Mouse (Mus musculus) neural tube, embryonic 10.5 days (tissue): Measurements from ENCODE around the gene Ankrd23.
"Not testable (repeated sequence)": the region's sequence is repeated elsewhere in the genome, so short reads cannot be mapped to it uniquely, and the experiment has no call there.

Experiments
- DNase-seq: peaks from one replicate; pipeline ENCODE4 v3.0.0-alpha.2; 2017; ENCODE audit warnings: low spot score; ENCODE audit errors: extremely low spot score

Gene Ankrd23

DNA sequence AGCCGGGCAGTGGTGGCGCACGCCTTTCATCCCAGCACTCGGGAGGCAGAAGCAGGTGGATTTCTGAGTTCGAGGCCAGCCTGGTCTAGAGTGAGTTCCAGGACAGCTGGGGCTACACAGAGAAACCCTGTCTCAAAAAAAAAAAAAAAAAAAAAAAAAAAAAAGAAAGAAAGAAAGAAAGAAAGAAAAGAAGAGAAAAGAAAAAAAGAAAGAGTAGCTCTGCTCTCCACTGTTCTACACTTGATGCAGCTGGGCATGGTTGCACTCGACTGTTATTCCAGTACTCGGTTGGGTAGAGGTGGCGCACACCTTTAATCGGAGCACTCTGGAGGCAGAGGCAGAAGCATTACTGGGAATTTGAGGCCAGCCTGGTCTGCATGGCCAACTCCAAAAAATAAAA, at the start of gene Ankrd23:
Ankrd23 (minus strand) TSS at position 101 of the 400 bp plus-strand sequence.
- not testable (repeated sequence) for DNase-seq

GRCm38 (mm10) chr1:36586288-36586687, 49.6 kb upstream of the Ankrd23 start:
- no peak for DNase-seq

DNA sequence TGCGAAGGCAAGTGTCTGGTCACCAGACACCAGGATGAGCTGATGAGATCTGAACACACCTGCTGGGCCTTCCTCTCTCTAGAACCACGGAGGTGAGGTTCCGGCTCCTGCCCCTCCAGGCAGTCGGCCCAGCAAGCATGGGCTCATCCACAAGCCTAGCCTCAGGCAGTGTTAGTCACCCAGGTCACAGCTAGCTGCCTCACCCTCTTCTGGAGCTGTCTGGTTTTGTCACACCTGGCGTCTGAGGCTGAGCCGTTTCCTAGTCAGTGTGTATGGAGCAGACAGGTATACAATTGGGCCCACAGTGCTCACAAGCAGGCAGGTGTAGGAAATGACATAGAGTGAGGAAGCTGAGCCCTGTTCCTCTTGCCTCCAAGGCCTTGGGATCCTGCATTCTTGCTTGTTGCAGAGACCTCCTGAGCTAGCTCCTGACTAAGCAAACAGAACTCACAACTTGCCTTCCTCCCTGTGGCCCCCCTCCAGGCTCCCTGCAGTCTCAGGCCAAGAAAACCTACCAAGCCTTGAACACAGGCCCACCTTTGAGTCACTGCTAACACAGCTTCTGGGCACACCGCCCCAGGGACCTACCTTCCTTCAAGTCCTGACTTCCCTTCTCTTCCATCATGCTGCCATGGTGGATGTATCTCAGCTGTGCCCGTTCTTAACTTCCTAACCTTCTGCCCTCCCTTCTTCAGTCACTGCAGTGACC, 46.9 kb upstream of the Ankrd23 start:
- DNase-seq, result no peak

DNA sequence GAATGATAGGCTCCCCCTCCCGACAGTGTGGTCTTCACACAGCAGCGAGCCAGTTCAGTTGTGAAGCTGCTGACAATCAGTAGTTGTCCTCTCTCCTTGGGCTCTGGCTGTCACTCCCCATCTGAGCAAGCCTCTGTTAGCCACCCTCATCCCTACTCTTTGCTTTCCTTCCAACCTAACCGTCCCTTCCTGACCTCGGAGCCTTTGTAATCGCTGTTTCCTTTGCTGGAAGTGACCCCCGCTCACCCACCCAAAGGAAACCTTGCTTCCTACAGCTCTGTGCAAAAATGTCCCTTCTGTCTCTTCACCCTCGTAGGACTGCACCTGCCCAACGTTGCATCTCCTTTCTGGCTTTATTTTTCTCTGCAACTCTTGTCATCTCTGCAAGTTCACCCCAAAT, 45.5 kb upstream of the Ankrd23 start:
- no peak for DNase-seq

- no peak for DNase-seq
Observed at GRCm38 (mm10) chr1:36581260-36581659, 44.6 kb upstream of the Ankrd23 start.

DNA sequence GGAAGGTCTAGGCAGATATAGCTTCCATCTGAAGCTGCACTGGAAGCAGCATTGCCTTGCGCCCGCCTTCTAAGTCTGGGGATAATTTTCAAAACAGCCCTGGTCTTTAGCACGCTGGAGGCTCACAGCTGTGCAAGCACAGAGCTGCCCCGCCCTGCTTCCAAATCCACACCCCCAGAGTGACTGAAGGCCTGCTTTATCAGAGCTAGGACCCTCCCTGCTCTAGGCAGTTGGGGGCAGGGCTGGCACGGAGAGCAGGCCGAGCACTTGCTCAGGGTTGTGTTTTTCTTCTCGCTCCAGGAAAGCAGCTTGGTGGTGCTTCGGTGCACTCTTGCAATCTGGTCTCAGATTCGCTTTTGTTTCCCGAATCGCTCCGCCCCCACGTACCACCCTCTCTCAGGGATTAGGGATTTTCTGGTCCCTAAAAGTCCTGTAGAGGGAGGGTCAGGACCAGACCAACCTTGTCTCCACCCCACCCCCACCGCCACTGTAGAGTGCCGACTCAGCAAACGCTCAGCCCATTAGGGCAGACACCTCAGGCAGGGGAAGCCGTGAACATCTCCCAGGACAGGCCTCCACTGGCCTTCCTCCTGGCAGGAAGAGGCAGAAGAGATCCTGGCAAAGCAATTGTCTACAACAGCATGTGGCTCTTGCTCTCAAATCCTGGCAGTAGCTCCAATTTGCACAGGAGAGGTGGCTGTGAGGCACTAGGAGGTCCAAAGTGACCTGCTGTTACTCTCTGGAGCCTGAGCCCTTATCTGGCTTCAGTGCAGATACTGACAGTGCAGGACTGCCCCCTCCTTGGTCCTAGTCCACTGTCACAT, 43.9 kb upstream of the Ankrd23 start:
- peak; percentile 72 for DNase-seq

DNA sequence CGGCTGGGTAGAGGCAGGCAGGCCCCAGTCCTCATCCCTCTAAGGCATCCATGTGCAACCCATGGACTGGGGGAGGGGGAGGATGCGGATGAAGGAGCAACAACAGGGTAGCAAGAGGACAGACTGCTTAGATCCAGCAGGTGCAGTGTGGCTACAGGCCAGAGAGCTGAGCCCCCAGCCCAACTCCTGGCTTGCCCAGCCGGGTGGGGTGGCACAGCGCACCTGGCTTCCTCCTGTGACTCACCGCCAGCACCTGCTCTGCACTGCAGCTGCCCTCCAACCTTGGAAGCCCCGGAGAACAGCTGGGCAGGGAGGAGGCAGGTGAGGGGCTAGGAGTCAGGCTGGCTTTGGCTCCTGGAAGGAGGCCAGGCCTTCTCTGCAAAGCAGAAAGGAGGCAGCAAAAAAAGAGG, 43.3 kb upstream of the Ankrd23 start:
- no peak for DNase-seq

DNA sequence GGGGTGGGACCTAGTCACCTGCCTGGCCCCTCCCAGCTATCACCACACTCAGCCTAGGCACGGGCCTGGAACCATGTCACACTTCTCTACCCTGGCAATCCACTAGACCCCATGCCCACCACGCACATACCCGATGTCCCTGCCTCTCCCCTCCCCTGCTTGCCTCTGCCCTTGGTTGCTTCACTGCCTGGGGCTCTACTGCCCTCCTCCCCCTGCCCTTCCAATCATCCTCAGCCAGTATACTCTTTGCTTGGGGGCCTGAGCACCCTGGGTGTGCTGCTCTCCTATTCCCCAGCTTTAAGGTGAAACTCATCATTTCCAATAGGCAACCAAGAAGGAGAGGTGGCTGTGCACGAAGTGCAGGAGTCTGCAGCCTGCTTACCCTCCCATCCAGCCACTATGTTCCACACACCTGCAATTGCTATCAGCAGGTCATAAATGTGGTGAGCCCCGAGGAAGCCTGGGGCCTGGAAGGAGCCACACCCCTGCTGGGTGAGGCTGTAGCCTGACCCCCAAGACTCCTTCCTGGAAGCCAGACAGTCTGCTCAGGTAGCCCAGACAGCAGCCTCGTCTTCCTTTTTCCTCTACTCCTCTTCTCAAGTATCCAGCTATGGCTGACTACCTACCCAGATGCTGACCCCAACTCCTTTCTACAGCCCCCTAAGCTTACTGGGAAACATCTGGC, 40.5 kb upstream of the Ankrd23 start:
- DNase-seq, result no peak

DNA sequence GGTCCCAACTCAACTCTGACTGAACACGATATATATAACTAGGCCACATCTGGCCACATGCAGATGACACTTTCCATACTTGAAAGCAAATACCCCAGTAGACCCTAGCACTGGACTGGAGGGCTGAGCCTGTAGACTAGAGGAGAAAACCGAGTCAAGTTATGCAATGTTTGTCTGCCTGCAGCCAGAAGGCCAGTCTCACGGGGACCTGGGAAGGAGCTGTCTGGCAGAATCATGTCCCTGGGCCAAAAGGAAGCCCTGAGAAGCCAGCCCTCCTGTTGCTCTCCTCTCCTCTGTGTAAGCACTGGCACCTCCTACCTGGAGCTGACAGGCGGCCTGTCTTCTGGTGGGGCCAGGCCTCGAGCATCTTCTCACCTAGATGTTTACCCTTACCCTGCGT, 38.7 kb upstream of the Ankrd23 start:
- DNase-seq, result no peak

DNA sequence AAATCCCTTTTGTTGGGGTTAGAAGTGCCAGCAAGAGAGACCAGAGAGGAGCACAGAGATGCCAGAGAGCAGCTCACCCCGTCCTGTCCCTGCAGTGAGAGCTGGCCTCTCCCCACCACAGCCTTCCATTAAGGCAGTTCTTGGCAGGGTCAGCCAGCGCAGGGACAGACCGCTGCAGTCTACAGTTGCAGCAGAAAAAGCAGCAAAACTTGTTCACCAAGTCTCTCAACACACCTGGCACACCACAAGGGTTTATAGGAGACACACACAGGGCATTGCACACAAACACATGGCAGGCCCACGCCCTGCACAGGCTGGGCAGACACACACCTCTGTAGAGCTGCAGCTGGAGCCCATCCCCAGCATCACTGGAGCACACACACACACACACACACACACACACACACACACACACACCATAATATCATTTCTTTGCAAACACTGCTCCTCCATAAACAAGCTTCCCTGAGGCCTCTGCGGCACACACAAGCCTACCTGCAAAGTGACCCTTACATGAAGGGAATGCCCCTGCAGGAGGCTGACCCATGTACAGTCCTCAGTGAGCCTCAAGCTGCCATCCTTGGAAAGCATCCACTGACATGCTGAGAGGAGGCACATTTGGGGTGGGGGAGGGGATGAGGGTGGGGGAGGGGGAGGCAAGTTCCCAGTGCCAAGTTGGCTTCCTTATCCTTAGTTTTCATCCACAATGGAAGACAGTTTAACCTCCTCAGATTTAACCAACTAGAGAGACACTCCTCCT, 37.7 kb upstream of the Ankrd23 start:
- no peak for DNase-seq

DNA sequence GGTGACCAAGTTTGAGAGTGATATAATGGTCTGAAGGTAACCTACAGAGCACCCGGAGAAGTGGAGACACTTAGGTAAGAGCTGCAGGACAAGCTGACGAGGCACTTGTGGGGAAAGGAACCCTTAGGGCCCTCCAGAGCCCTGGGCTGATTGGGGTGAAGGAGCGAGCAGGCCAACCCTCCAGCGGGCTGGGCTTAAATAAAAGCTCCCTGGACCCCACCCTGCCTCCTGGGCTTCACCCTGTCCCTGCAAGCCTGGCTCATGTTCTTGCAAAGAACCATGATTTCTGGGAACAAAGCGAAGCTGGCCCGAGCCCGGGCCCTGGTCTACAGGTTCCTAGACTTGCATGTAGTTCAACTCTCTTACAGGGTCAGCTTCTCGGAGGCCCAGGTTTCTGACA, 36.8 kb upstream of the Ankrd23 start:
- DNase-seq, result no peak

GRCm38 (mm10) chr1:36572709-36573108, 36.0 kb upstream of the Ankrd23 start:
- no peak for DNase-seq

DNA sequence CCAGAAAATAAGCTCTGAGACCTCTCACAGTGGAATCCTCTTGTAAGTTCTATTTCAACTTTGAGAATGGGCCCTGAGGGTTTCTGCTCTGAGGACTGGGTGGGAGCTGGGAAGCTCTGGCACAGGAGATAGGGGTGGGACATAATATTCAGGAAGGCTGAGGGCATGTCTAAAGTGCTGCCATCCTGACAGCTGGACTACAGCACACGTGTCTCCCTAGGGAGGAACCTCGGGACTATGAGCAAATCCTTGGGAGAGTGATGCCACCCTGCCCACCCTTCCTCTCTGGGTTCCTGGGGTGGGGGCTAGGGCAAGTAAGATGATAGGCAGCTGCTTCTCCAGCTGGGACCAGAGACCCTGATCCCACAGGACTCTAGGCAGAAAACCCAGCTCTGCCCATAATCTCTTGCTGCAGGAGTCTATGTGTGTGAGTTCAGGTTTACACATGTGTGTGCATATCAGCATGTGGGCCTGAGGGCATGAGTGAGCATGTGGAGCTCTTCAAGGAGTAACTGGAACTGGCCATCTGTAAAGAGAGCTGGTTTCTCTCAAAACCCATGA, 35.5 kb upstream of the Ankrd23 start:
- no peak for DNase-seq

DNA sequence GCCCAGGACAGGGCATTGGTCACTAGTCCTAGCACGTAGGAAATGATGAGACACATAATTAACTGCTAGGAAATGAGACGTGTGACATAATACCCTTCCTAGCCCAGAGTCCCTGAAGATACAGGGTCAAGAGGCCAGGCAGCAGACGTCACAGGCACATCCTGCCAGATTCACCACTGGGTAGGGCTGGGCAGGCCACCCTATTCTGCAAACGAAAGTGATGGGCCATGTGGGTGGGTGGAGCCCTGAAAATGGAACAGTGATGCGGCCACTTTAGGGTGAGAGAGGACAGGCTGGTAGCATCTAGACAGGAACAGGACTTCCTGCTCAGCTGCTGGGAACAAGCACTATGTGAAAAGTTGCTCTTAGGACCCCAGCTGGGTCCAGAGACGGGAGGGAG, 34.9 kb upstream of the Ankrd23 start:
- DNase-seq, result no peak

GRCm38 (mm10) chr1:36570320-36570719, 33.6 kb upstream of the Ankrd23 start:
- no peak for DNase-seq

- DNase-seq, result no peak
Observed at GRCm38 (mm10) chr1:36569694-36570276, 33.1 kb upstream of the Ankrd23 start.

DNA sequence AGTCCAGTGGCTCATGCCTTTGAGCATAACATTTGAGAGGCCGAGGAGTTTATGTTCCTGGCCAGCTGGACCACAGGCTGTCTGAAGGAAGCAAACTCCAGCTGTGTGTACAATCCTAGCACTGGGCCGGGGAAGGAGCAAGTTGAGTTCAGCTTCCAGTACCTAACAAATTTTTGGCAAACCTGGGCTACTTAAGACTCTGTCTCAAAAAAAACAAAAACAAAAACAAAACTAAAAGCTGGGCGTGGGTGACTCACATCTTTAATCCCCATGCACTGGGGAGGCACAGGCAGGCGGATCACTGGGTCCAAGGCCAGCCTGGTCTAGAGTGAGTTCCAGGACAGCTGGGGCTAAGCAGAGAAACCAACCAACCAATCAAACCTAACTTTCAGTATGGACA, 32.1 kb upstream of the Ankrd23 start:
- no peak for DNase-seq

- no peak for DNase-seq
Observed at GRCm38 (mm10) chr1:36567818-36568603, 31.3 kb upstream of the Ankrd23 start.

- DNase-seq, result no peak
Observed at GRCm38 (mm10) chr1:36566425-36566824, 29.7 kb upstream of the Ankrd23 start.

- DNase-seq, result no peak
Observed at GRCm38 (mm10) chr1:36564101-36564500, 27.4 kb upstream of the Ankrd23 start.
